Comparison of ENCODE assay signal across 17 mouse cellular contexts in the genomic region with DNA sequence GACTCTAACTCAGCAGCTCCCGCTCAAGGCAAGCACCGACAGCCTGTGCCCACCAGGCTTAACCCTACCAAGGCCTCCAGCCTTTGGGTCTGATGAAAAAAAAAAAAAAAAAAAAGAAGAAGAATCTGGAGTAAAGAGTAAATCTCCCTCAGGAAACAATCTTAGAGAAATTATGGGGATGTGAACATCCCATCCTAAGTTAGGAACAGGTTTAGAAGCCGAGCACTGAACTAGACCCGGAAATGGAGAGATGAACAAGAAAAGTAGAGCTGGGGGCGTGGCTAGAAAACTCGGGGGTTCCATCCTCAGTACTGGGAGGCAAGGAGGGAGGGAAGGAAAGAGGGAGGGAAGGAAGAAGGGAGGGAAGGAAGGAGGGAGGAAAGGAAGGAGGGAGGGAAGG.
DNase-seq lines count a peak whose midpoint lies in the region; ATAC-seq and TF ChIP-seq lines count a peak whose summit lies in the region.
"Had no signal": no experiment of that assay in that cellular context is flagged by ENCODE, and none has a peak within 500 bp of the region (broad histone marks: within the 10 kb centered on the region; RNA-seq: fewer than 3 reads in every experiment).

No protein-coding gene starts in this region.

- peak overlapping the region; percentile 85 for H3K27ac ChIP-seq in heart, embryonic 10.5 days
- 0 out of 2 replicates have a peak overlapping the region, but pooled peaks have one; percentile 14 for H3K27ac ChIP-seq in intestine, embryonic 16.5 days (ENCODE audit: low read length)
- H3K27ac ChIP-seq in intestine, embryonic 15.5 days = no peak overlapping the region
- H3K27ac ChIP-seq in CH12.LX (ENCODE audit: insufficient read depth, low read depth) = no peak overlapping the region
- peak overlapping the region; percentile 84 for H3K27ac ChIP-seq in liver, embryonic 16.5 days (ENCODE audit: low read length)
- H3K27ac ChIP-seq: forebrain, embryonic 12.5 days; hindbrain, embryonic 15.5 days; limb, embryonic 13.5 days; midbrain, embryonic 15.5 days had no signal

- TF ChIP-seq POLR2A in CH12.LX (IDR thresholded peaks at IDR 0.05; ENCODE audit: low read depth, low read length) = no peak

- no peak overlapping the region for H3K4me2 ChIP-seq in intestine, embryonic 16.5 days (ENCODE audit: low read depth, low read length)
- no peak overlapping the region for H3K4me2 ChIP-seq in intestine, embryonic 15.5 days (replicated peaks)
- H3K4me2 ChIP-seq in CH12.LX (ENCODE audit: insufficient read depth, low read depth, poor library complexity, severe bottlenecking) = no peak overlapping the region
- H3K4me2 ChIP-seq in liver, embryonic 16.5 days (ENCODE audit: low read depth, low read length) = no peak overlapping the region
- H3K4me2 ChIP-seq: forebrain, embryonic 12.5 days; hindbrain, embryonic 15.5 days; limb, embryonic 13.5 days; midbrain, embryonic 15.5 days had no signal

- no peak for TF ChIP-seq RAD21 in CH12.LX (IDR thresholded peaks at IDR 0.05; ENCODE audit: low read depth, low read length)

- 57% methylated on average over 6 of the region's 6 CpGs for WGBS in heart, embryonic 10.5 days
- WGBS in intestine, embryonic 16.5 days = 72% methylated on average over 6 of the region's 6 CpGs
- WGBS in intestine, embryonic 15.5 days = 66% methylated on average over 6 of the region's 6 CpGs
- 51% methylated on average over 6 of the region's 6 CpGs for WGBS in liver, embryonic 16.5 days (ENCODE audit: insufficient replicate concordance)

- no peak for ATAC-seq in intestine, embryonic 16.5 days
- no peak for ATAC-seq in intestine, embryonic 15.5 days
- no peak for ATAC-seq in liver, embryonic 16.5 days (ENCODE audit: low read depth)
- ATAC-seq: midbrain, embryonic 15.5 days had no signal

- DNase-seq in heart, embryonic 10.5 days (ENCODE audit: low spot score) = no peak
- no peak for DNase-seq in heart, postnatal 10 days
- no peak for DNase-seq in CH12.LX (ENCODE audit: extremely low read depth)
- DNase-seq in adrenal gland, postnatal 14 days = no peak
- no peak for DNase-seq in kidney, adult 11 months
- DNase-seq: cerebellum, adult 18-20 months; cerebellum, postnatal 36 days; kidney, adult 8-10 months; kidney, postnatal 25 days; right cerebral cortex, adult 18-20 months had no signal

- in situ Hi-C loops in CH12.LX (cut with MboI; ENCODE audit: low pct_ligation_motif_present, low pct_unique_long_range_greater_than_20kb, low sequenced_read_pairs) = no loop called here

- intact Hi-C loops in heart, postnatal 10 days (cut with DNase I) = no loop called here

- H3K4me3 ChIP-seq in heart, embryonic 10.5 days = no peak overlapping the region
- no peak overlapping the region for H3K4me3 ChIP-seq in intestine, embryonic 16.5 days (ENCODE audit: low read length)
- no peak overlapping the region for H3K4me3 ChIP-seq in intestine, embryonic 15.5 days (replicated peaks)
- H3K4me3 ChIP-seq in CH12.LX (replicated peaks in 1 of 3; ENCODE audit: low read depth in 2 of 3, low read length in 2 of 3, poor library complexity in 1 of 3) = no peak overlapping the region
- H3K4me3 ChIP-seq in liver, embryonic 16.5 days (ENCODE audit: low read depth, low read length) = no peak overlapping the region
- H3K4me3 ChIP-seq: forebrain, embryonic 12.5 days; hindbrain, embryonic 15.5 days; limb, embryonic 13.5 days; midbrain, embryonic 15.5 days had no signal

- no peaks in the 10 kb centered on the region for H3K9me3 ChIP-seq in heart, embryonic 10.5 days
- H3K9me3 ChIP-seq in intestine, embryonic 16.5 days (ENCODE audit: control insufficient read depth, low read length) = no peaks in the 10 kb centered on the region
- no peaks in the 10 kb centered on the region for H3K9me3 ChIP-seq in intestine, embryonic 15.5 days
- H3K9me3 ChIP-seq in CH12.LX (replicated peaks; ENCODE audit: low read length) = peaks cover 3% of the 10 kb centered on the region
- no peaks in the 10 kb centered on the region for H3K9me3 ChIP-seq in liver, embryonic 16.5 days (replicated peaks; ENCODE audit: control insufficient read depth, low read length)
- H3K9me3 ChIP-seq: forebrain, embryonic 12.5 days; hindbrain, embryonic 15.5 days; limb, embryonic 13.5 days; midbrain, embryonic 15.5 days had no signal

- peaks cover 34% of the 10 kb centered on the region for H3K4me1 ChIP-seq in heart, embryonic 10.5 days
- H3K4me1 ChIP-seq in intestine, embryonic 16.5 days (ENCODE audit: control insufficient read depth, insufficient read depth, low read length) = peaks cover 16% of the 10 kb centered on the region
- H3K4me1 ChIP-seq in intestine, embryonic 15.5 days (replicated peaks) = peaks cover 15% of the 10 kb centered on the region
- peaks cover 10 to 51% of the 10 kb centered on the region in 2 experiments for H3K4me1 ChIP-seq in CH12.LX (ENCODE audit: control insufficient read depth in 1 of 2, insufficient read depth in 2 of 2)
- peaks cover 31% of the 10 kb centered on the region for H3K4me1 ChIP-seq in liver, embryonic 16.5 days (ENCODE audit: control insufficient read depth, low read depth, low read length)
- H3K4me1 ChIP-seq: forebrain, embryonic 12.5 days; hindbrain, embryonic 15.5 days; limb, embryonic 13.5 days; midbrain, embryonic 15.5 days had no signal

- no peaks in the 10 kb centered on the region for H3K27me3 ChIP-seq in heart, embryonic 10.5 days (ENCODE audit: insufficient read depth, poor library complexity, severe bottlenecking)
- H3K27me3 ChIP-seq in intestine, embryonic 16.5 days (replicated peaks; ENCODE audit: control insufficient read depth, insufficient read depth, low read length) = no peaks in the 10 kb centered on the region
- no peaks in the 10 kb centered on the region for H3K27me3 ChIP-seq in intestine, embryonic 15.5 days (replicated peaks)
- peaks cover 3% of the 10 kb centered on the region for H3K27me3 ChIP-seq in CH12.LX (replicated peaks)
- H3K27me3 ChIP-seq in liver, embryonic 16.5 days (ENCODE audit: control insufficient read depth, insufficient read depth, low read depth, low read length) = no peaks in the 10 kb centered on the region
- H3K27me3 ChIP-seq: hindbrain, embryonic 15.5 days; limb, embryonic 13.5 days; midbrain, embryonic 15.5 days had no signal

- dilution Hi-C loops in CH12.LX (cut with MboI; ENCODE audit: extremely low pct_ligation_motif_present, extremely low pct_unique_long_range_greater_than_20kb, low sequenced_read_pairs) = no loop called here

- 0 out of 2 replicates have a peak overlapping the region, but pooled peaks have one; percentile 48 for H3K9ac ChIP-seq in intestine, embryonic 16.5 days (ENCODE audit: low read depth, low read length)
- H3K9ac ChIP-seq in intestine, embryonic 15.5 days = no peak overlapping the region
- H3K9ac ChIP-seq in CH12.LX (ENCODE audit: insufficient read depth, low read depth) = no peak overlapping the region; the same call in 1 of the 2 replicates
- H3K9ac ChIP-seq in liver, embryonic 16.5 days (ENCODE audit: low read depth, low read length) = no peak overlapping the region
- H3K9ac ChIP-seq: forebrain, embryonic 12.5 days; hindbrain, embryonic 15.5 days; limb, embryonic 13.5 days; midbrain, embryonic 15.5 days had no signal

- H3K36me3 ChIP-seq in heart, embryonic 10.5 days = no peaks in the 10 kb centered on the region
- H3K36me3 ChIP-seq in intestine, embryonic 16.5 days (ENCODE audit: control insufficient read depth, insufficient read depth, low read length) = no peaks in the 10 kb centered on the region
- H3K36me3 ChIP-seq in intestine, embryonic 15.5 days = no peaks in the 10 kb centered on the region
- H3K36me3 ChIP-seq in CH12.LX (replicated peaks in 1 of 2; ENCODE audit: control insufficient read depth in 1 of 2, insufficient read depth in 1 of 2, low read length in 1 of 2) = no peaks in the 10 kb centered on the region
- no peaks in the 10 kb centered on the region for H3K36me3 ChIP-seq in liver, embryonic 16.5 days (ENCODE audit: control insufficient read depth, insufficient read depth)
- H3K36me3 ChIP-seq: forebrain, embryonic 12.5 days; hindbrain, embryonic 15.5 days; limb, embryonic 13.5 days; midbrain, embryonic 15.5 days had no signal

- TF ChIP-seq EP300 in CH12.LX (IDR thresholded peaks at IDR 0.05; ENCODE audit: low read length) = no peak

- TF ChIP-seq CTCF in CH12.LX (conservative IDR thresholded peaks at IDR 0.05 in 1 of 2, IDR thresholded peaks at IDR 0.05 in 1 of 2; ENCODE audit: low read depth in 2 of 2, low read length in 2 of 2) = no peak

- no peaks in the 10 kb centered on the region for H3K79me2 ChIP-seq in CH12.LX (replicated peaks; ENCODE audit: control insufficient read depth, extremely low read depth, insufficient read depth, poor library complexity, severe bottlenecking)

TF ChIP-seq in CH12.LX, 34 proteins besides CTCF, POLR2A, EP300 and RAD21:
- TF ChIP-seq ZNF384 (IDR thresholded peaks at IDR 0.05; ENCODE audit: low read depth, low read length) (peak; percentile 57; the same call in 1 of the 2 replicates), USF2 (conservative IDR thresholded peaks at IDR 0.05; ENCODE audit: low read depth, low read length) (no peak)

Comparison
In these comparisons a context has a peak if more than half of its experiments do, and no peak if none do; other contexts are left out.
1. H3K27ac ChIP-seq: peak in heart, embryonic 10.5 days (single experiment), intestine, embryonic 16.5 days (single experiment) and liver, embryonic 16.5 days (single experiment); none in intestine, embryonic 15.5 days (single experiment) and CH12.LX (single experiment).